Mouse (Mus musculus) thymus, adult 2 months (tissue): ENCODE results near the gene Sdr39u1. TPM values are rescaled to one million over a fixed set of nuclear protein-coding genes. Genes with fewer than 3 reads are reported as not detected.

Experiments
- DNase-seq: peaks from one replicate; pipeline ENCODE4 v3.0.0; 2021
- H3K27ac ChIP-seq: fragments of 200-500 bp; 2 replicates; pipeline ENCODE4 v1.5.1; 2012; ENCODE audit warnings: low read length, control low read depth; ENCODE audit not compliant: control insufficient read depth, insufficient read depth
- H3K27me3 ChIP-seq: fragments of 200-500 bp; 2 replicates; pipeline ENCODE4 v1.6.1; 2012; ENCODE audit warnings: mild to moderate bottlenecking, low read length, moderate library complexity, mixed read lengths; ENCODE audit not compliant: control insufficient read depth, insufficient read depth
- H3K36me3 ChIP-seq: fragments of 200-500 bp; 2 replicates; pipeline ENCODE4 v1.6.1; 2012; ENCODE audit warnings: mild to moderate bottlenecking, low read length, moderate library complexity; ENCODE audit not compliant: control insufficient read depth, insufficient read depth
- H3K4me1 ChIP-seq: fragments of 200-500 bp; replicated peaks from 2 replicates; pipeline ENCODE4 v1.6.1; 2012; ENCODE audit warnings: low read length; ENCODE audit not compliant: control insufficient read depth, insufficient read depth
- H3K4me3 ChIP-seq: fragments of 200-500 bp; 2 replicates; pipeline ENCODE4 v1.5.1; 2012; ENCODE audit warnings: mild to moderate bottlenecking, low read length, control low read depth, moderate library complexity; ENCODE audit not compliant: control insufficient read depth, insufficient read depth
- CTCF ChIP-seq: fragments of 200-500 bp; IDR thresholded peaks from 2 replicates; pipeline ENCODE4 v1.5.1; 2012; ENCODE audit warnings: mild to moderate bottlenecking, control low read depth, low read length, moderate library complexity, borderline replicate concordance; ENCODE audit not compliant: control insufficient read depth, poor library complexity, insufficient read depth; ENCODE audit errors: extremely low read depth
- POLR2A ChIP-seq: fragments of 200-500 bp; IDR thresholded peaks from 2 replicates; pipeline ENCODE4 v1.6.1; 2012; ENCODE audit warnings: mild to moderate bottlenecking, low read length, control low read depth, moderate library complexity; ENCODE audit not compliant: control insufficient read depth, poor library complexity, insufficient read depth; ENCODE audit errors: extremely low read depth
- WGBS: fragments of 180-500 bp; shearing (Covaris S2); methylation state at CpG from one replicate; pipeline ENCODE4 v1.1.7; 2018; 5-methylcytosine and 5-hydroxymethylcytosine counted together
- polyA plus RNA-seq: library from polyadenylated mRNA; depleted of rRNA; stranded (reverse); fragments of >200 nt; gene quantifications from 2 replicates; pipeline ENCODE4 v1.2.3, GENCODE M21; 2012

Gene Sdr39u1
- polyA plus RNA-seq, 1 experiment: 54.8 TPM

GRCm38 (mm10) chr14:55872039-55872438 lies 28.1 kb downstream of the Sdr39u1 start:
- Histone ChIP-seq H3K27ac (no peak overlapping the region), H3K27me3 (no peaks in the 10 kb centered on the region), H3K4me1 (peaks cover 7% of the 10 kb centered on the region), H3K36me3 (no peaks in the 10 kb centered on the region), H3K4me3 (no peak overlapping the region)
- DNase-seq: no peak
- TF ChIP-seq POLR2A: no peak
- TF ChIP-seq CTCF: no peak
- WGBS: 93% methylated on average over 12 of the region's 12 CpGs

GRCm38 (mm10) chr14:55869538-55869937 lies 30.6 kb downstream of the Sdr39u1 start:
- TF ChIP-seq CTCF: no peak
- TF ChIP-seq POLR2A: no peak
- Histone ChIP-seq H3K27me3 (no peaks in the 10 kb centered on the region), H3K36me3 (no peaks in the 10 kb centered on the region), H3K4me1 (peaks cover 7% of the 10 kb centered on the region), H3K27ac (no peak overlapping the region), H3K4me3 (no peak overlapping the region)
- DNase-seq: no peak
- WGBS: 95% methylated on average over 6 of the region's 6 CpGs

DNA sequence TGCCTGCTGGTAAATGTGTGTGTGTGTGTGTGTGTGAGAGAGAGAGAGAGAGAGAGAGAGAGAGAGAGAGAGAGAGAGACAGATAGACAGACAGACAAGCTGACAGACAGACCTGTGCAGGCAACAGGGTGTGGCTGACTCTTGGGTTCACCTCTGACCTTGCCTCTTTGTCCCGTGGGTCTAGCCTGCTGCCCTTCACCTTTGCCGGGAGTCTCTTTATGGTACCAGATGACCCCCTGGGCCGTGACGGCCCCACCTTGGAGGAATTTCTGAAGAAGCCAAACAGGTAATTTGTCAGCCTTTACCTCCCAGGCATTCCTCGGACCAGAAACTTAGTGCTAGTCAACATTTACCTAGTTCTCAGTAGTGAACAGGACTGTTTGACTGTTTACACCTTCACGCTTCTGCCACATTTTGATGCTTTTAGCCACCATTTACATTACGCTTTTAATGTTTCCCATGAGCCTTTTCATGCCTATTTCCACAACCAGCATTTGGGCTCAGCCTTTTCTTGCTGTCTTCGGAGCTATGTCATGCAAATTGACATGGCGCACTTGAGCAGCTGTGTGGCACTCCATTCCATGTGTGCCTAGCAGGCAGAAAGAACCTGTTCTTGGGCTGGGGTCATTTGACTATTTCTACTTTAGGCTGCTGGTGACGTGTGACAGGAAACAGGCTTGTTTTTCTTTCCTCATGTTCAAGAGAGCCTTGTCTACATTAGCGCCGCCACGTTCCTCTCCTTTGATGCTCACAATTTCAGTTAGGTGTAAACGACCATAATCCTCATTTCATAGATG lies 31.7 kb downstream of the Sdr39u1 start:
- H3K27ac ChIP-seq: no peak overlapping the region
- no peak for DNase-seq
- no peaks in the 10 kb centered on the region for H3K36me3 ChIP-seq
- no peak overlapping the region for H3K4me3 ChIP-seq
- H3K4me1 ChIP-seq: peaks cover under 1% of the 10 kb centered on the region; the same call in 1 of the 2 replicates
- H3K27me3 ChIP-seq: no peaks in the 10 kb centered on the region
- no peak for TF ChIP-seq POLR2A
- no peak for TF ChIP-seq CTCF
- 94% methylated on average over 14 of the region's 14 CpGs for WGBS

GRCm38 (mm10) chr14:55866962-55867361 lies 33.1 kb downstream of the Sdr39u1 start:
- Histone ChIP-seq H3K27me3 (no peaks in the 10 kb centered on the region), H3K4me3 (no peak overlapping the region), H3K36me3 (no peaks in the 10 kb centered on the region), H3K4me1 (no peaks in the 10 kb centered on the region), H3K27ac (no peak overlapping the region)
- DNase-seq: peak; percentile 22
- 53% methylated on average over 4 of the region's 4 CpGs for WGBS
- TF ChIP-seq POLR2A (no peak), CTCF (no peak)

- peak; percentile 68 for DNase-seq
- H3K36me3 ChIP-seq: no peaks in the 10 kb centered on the region
- WGBS: 44% methylated on average over 7 of the region's 7 CpGs
These were observed 36.3 kb downstream of the Sdr39u1 start for GRCm38 (mm10) chr14:55863773-55864172.

DNA sequence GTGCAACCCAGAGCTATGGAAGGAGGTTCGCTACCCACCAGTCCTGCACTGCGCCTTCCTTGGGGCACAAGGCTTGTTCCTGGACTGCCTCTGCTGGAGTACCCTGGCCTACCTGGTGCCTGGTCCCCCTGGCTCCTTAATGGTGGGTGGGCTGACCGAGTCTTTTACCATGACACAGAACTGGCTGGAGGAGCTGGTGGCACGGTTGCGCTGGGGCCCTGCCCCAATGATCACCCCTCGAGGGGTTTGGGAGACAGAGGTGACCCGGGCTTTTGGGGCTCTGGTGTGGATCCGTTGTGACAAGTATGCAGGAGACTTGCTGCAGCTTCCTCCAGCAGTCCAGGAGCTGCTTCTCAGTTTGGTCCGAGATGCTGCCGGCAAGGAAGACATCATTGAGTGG lies 37.1 kb downstream of the Sdr39u1 start:
- H3K4me1 ChIP-seq: no peaks in the 10 kb centered on the region
- DNase-seq: no peak
- WGBS: 97% methylated on average over 10 of the region's 10 CpGs
- H3K4me3 ChIP-seq: no peak overlapping the region
- TF ChIP-seq CTCF (no peak), POLR2A (no peak)
- no peaks in the 10 kb centered on the region for H3K36me3 ChIP-seq
- H3K27me3 ChIP-seq: no peaks in the 10 kb centered on the region
- H3K27ac ChIP-seq: no peak overlapping the region

More at GRCm38 (mm10) chr14:55863773-55864172, 36.3 kb downstream of the Sdr39u1 start:
- Histone ChIP-seq H3K27me3 (no peaks in the 10 kb centered on the region), H3K4me3 (no peak overlapping the region), H3K4me1 (no peaks in the 10 kb centered on the region), H3K27ac (no peak overlapping the region)
- TF ChIP-seq CTCF (peak; percentile 91; the same call in 1 of the 2 replicates), POLR2A (no peak)

DNA sequence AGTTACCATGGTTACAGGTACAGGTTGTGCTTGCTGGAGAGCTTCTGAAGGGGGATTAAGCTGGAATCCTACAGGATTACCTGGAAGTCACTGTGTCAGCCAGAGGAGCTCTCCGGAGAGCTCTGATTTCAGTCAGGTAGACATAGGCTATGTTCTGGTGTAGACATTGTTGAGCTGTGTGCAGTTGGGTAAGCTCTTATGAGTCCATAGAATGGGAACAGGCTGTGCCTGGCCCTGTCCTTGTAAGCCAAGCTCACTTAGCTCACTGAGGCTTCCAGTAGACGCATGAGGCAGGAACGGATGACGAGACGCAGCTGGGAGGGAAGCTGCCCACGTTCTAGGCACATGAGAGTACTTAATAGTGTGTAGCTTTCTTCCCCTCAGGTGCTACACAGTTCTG lies 37.9 kb downstream of the Sdr39u1 start:
- H3K27me3 ChIP-seq: no peaks in the 10 kb centered on the region
- H3K36me3 ChIP-seq: no peaks in the 10 kb centered on the region
- no peaks in the 10 kb centered on the region for H3K4me1 ChIP-seq
- H3K4me3 ChIP-seq: no peak overlapping the region
- H3K27ac ChIP-seq: no peak overlapping the region
- DNase-seq: no peak
- WGBS: 93% methylated on average over 6 of the region's 6 CpGs
- TF ChIP-seq POLR2A (no peak), CTCF (no peak)
